Mouse (Mus musculus) thymus, adult 2 months (tissue): Measurements from ENCODE around the gene Begain.

ENCODE experiments used
- CTCF ChIP-seq: fragments of 200-500 bp; IDR thresholded peaks from 2 replicates; pipeline ENCODE4 v1.5.1; 2012; ENCODE audit warnings: mild to moderate bottlenecking, control low read depth, low read length, moderate library complexity, borderline replicate concordance; ENCODE audit not compliant: control insufficient read depth, poor library complexity, insufficient read depth; ENCODE audit errors: extremely low read depth
- POLR2A ChIP-seq: fragments of 200-500 bp; IDR thresholded peaks from 2 replicates; pipeline ENCODE4 v1.6.1; 2012; ENCODE audit warnings: mild to moderate bottlenecking, low read length, control low read depth, moderate library complexity; ENCODE audit not compliant: control insufficient read depth, poor library complexity, insufficient read depth; ENCODE audit errors: extremely low read depth

- TF ChIP-seq CTCF: 0 out of 2 replicates have a peak, but pooled peaks have one; percentile 16
- TF ChIP-seq POLR2A: 0 out of 2 replicates have a peak, but pooled peaks have one; percentile 38
These were observed 369 bp downstream of the Begain start for GRCm38 (mm10) chr12:109067561-109068135.
